Mouse (Mus musculus): Measurements from ENCODE around the gene Lins1. TPM values are rescaled to one million over a fixed set of nuclear protein-coding genes. Genes with fewer than 3 reads are reported as not detected.
A peak's percentile ranks its signal among the peaks of the same experiment; 100 is the strongest.

Lins1 gene
- polyA plus RNA-seq, 1 experiment from 2014 or later: 20.6 TPM

DNA sequence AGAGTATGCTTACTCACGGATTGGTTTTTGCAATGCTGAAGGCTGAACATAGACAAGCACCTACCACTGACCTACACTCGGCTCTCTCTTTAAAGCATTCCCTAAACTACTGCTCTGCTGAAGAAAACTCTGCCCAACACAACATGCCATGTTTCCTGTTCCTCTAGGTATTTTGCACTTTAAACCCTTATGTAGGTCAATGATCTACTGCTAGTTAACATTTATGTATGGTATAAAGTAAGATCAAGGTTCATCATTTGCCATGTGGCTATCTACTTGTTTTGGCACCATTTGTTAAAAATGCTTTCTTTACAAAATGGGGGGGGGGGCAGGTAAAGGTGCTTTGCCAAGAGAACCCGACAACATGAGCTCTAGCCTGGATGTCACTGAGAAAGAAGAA, 26.1 kb upstream of the Lins1 start:
- no peak overlapping the region for H3K4me3 ChIP-seq (ENCODE audit: low read length)
- no peak overlapping the region for H3K9ac ChIP-seq (replicated peaks; ENCODE audit: low read length)
- no peaks in the 10 kb centered on the region for H3K27me3 ChIP-seq (ENCODE audit: insufficient read depth, low read length)
- H3K36me3 ChIP-seq (ENCODE audit: insufficient read depth, low read length): peaks cover 22% of the 10 kb centered on the region
- H3K4me1 ChIP-seq (ENCODE audit: insufficient read depth, low read length): no peaks in the 10 kb centered on the region
- peak overlapping the region; percentile 27; the same call in 1 of the 2 replicates for H3K27ac ChIP-seq (ENCODE audit: low read length)
- WGBS: 85% methylated on average over 3 of the region's 3 CpGs
- ATAC-seq (ENCODE audit: low FRiP score, low TSS enrichment): no peak
- H3K4me2 ChIP-seq (replicated peaks; ENCODE audit: low read depth, low read length): no peak overlapping the region
- peaks cover 5% of the 10 kb centered on the region for H3K9me3 ChIP-seq (ENCODE audit: low read length)

DNA sequence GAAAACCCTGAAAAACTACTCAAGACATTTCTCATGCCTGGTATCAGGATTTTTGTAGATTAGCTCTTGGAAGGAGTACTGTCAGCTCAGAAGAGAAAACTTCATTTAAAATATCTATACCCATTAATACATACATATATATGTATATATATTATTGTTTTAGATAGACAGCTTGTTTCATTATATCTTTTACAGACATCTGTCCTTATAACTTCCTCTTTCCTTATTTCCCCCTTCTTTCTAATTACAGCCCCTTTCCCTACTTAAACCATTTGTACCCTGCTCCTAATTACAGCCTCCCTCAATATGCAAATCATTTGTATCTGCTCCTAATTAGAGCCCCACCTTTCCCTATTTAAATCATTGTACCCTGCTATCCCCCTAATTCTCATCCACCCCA, 22.6 kb upstream of the Lins1 start:
- H3K4me3 ChIP-seq (ENCODE audit: low read length): no peak overlapping the region
- ATAC-seq (ENCODE audit: low FRiP score, low TSS enrichment): no peak
- H3K9me3 ChIP-seq (ENCODE audit: low read length): peaks cover 8% of the 10 kb centered on the region
- H3K4me1 ChIP-seq (ENCODE audit: insufficient read depth, low read length): no peaks in the 10 kb centered on the region
- no peak overlapping the region for H3K27ac ChIP-seq (ENCODE audit: low read length)
- no peak overlapping the region for H3K9ac ChIP-seq (replicated peaks; ENCODE audit: low read length)
- no peak overlapping the region for H3K4me2 ChIP-seq (replicated peaks; ENCODE audit: low read depth, low read length)
- no peaks in the 10 kb centered on the region for H3K27me3 ChIP-seq (ENCODE audit: insufficient read depth, low read length)
- peaks cover 27% of the 10 kb centered on the region for H3K36me3 ChIP-seq (ENCODE audit: insufficient read depth, low read length)

DNA sequence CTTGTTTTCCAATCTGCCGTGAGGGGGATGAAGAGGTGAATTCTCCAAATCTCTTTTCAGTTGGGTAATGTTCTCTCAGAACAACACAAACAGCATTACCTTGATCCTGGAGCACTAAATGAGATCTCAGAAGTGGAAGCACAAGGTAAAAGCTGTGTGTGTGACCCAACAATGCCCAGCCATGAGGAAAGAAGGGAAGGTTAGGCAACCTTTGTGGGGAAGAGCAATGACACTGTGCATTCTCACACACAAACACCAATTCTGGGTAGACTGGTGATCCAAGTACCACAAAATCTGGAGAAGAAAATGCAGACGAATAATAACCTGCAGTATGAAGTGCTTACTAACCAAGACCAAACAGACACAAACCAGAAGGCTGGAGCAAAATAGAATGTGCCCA, 13.9 kb upstream of the Lins1 start:
- Histone ChIP-seq H3K4me3 (ENCODE audit: low read length) (no peak overlapping the region), H3K4me1 (ENCODE audit: insufficient read depth, low read length) (no peaks in the 10 kb centered on the region), H3K9ac (replicated peaks; ENCODE audit: low read length) (no peak overlapping the region), H3K4me2 (replicated peaks; ENCODE audit: low read depth, low read length) (no peak overlapping the region), H3K27ac (ENCODE audit: low read length) (no peak overlapping the region), H3K9me3 (ENCODE audit: low read length) (no peaks in the 10 kb centered on the region), H3K36me3 (ENCODE audit: insufficient read depth, low read length) (peaks cover 85% of the 10 kb centered on the region), H3K27me3 (ENCODE audit: insufficient read depth, low read length) (no peaks in the 10 kb centered on the region)
- no peak for ATAC-seq (ENCODE audit: low FRiP score, low TSS enrichment)
- 96% methylated on average over 2 of the region's 2 CpGs for WGBS

DNA sequence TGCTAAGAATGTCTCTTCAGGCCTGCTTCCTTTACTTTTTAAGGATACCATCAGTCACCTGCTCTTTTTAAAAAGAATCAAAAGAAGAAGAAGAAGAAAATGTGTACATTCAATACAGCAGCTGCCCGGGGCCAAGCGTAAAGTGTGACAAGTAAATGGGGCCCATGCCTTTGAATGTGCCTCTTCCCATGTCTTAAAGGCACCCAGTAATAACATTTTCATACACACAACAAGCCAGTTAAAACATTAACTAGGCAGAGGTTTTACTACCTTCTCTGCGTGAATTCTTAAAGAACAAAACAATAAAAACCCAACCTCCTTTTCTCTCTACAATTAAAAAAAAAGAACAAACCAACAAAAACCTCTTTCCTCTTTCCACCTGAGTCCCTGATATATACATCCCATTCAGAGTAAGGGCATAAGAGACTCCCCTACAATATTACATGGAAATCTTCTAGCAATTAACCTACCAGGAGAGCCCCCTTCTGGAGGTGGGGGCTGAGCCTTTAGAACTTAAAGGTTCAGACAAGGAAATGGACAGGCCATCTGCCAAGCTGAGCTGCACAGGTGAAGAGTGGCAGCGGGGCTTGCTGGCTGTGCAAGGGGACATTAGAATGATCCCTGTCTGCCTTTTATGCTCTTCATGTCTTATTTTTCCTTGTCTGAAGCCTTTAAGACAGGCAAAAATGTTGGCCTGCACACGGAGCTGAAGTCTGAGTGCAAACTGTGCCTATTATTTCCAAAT, 7.4 kb upstream of the Lins1 start:
- Histone ChIP-seq H3K4me2 (replicated peaks; ENCODE audit: low read depth, low read length) (no peak overlapping the region), H3K27ac (ENCODE audit: low read length) (no peak overlapping the region), H3K9me3 (ENCODE audit: low read length) (no peaks in the 10 kb centered on the region), H3K27me3 (ENCODE audit: insufficient read depth, low read length) (no peaks in the 10 kb centered on the region), H3K4me3 (ENCODE audit: low read length) (no peak overlapping the region), H3K4me1 (ENCODE audit: insufficient read depth, low read length) (no peaks in the 10 kb centered on the region), H3K9ac (replicated peaks; ENCODE audit: low read length) (no peak overlapping the region), H3K36me3 (ENCODE audit: insufficient read depth, low read length) (peaks cover 40% of the 10 kb centered on the region)
- no peak for ATAC-seq (ENCODE audit: low FRiP score, low TSS enrichment)
- WGBS: 87% methylated on average over 5 of the region's 5 CpGs

DNA sequence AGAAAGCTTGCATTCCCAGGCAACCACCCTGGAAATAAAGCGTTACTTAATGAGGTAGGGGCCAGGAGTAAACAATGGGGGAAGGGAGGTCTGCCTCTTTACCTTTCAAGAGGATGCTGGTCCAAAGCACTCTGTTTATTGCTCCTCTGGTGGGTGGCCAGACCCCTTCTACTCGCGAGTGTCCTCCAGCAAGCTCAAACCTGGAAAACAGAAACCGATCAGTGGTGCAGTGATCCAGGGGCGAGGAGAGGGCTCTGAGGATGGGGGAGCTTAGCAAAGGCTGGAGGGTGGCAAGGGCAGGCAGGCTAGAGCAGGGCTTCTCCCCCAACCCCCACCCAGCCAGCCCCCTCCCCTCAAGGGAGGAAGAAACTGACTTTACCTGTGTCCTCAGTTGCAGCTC, 968 bp upstream of the Lins1 start:
- Histone ChIP-seq H3K4me2 (replicated peaks; ENCODE audit: low read depth, low read length) (peak overlapping the region; percentile 67), H3K9ac (replicated peaks; ENCODE audit: low read length) (peak overlapping the region; percentile 78), H3K27me3 (ENCODE audit: insufficient read depth, low read length) (no peaks in the 10 kb centered on the region), H3K4me1 (ENCODE audit: insufficient read depth, low read length) (peaks cover 8% of the 10 kb centered on the region), H3K4me3 (ENCODE audit: low read length) (peak overlapping the region; percentile 70), H3K27ac (ENCODE audit: low read length) (no peak overlapping the region; the same call in 1 of the 2 replicates), H3K36me3 (ENCODE audit: insufficient read depth, low read length) (0 out of 2 replicates have a peak, but pooled peaks cover 4% of the 10 kb centered on the region), H3K9me3 (ENCODE audit: low read length) (no peaks in the 10 kb centered on the region)
- 0% methylated on average over 5 of the region's 5 CpGs for WGBS
- peak; percentile 1; the same call in 1 of the 2 replicates for ATAC-seq (ENCODE audit: low FRiP score, low TSS enrichment)

DNA sequence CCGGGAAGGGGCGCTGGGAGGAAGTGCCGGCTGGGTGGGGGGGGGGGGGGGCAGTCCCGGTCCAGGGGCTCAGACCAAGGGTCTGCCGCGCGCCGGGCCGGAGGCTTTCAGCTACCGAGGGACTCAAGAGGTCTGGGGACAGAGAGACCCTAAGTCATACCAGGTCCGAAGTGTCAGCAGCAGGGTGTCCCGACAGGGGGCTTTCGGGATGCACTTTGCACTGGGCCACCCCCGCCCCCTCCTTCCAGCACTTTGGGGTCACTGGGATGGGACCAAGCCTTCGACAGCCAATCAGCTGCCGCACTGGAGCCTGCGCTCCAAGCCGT, 432 bp upstream of the Lins1 start, which contains the start of gene Asb7:
TSS of gene Asb7 (minus strand) at position 303 of the 326 bp plus-strand sequence.
- 0% methylated on average over 18 of the region's 18 CpGs for WGBS
- H3K4me3 ChIP-seq (ENCODE audit: low read length): peak within 1 kb of the TSS; percentile 70
- H3K27me3 ChIP-seq (ENCODE audit: insufficient read depth, low read length): no peaks in the 10 kb centered on the region
- H3K9me3 ChIP-seq (ENCODE audit: low read length): no peaks in the 10 kb centered on the region
- H3K4me1 ChIP-seq (ENCODE audit: insufficient read depth, low read length): peaks cover 8% of the 10 kb centered on the region
- H3K36me3 ChIP-seq (ENCODE audit: insufficient read depth, low read length): 0 out of 2 replicates have a peak, but pooled peaks cover 4% of the 10 kb centered on the region
- peak within 1 kb of the TSS; percentile 72 for H3K4me2 ChIP-seq (replicated peaks; ENCODE audit: low read depth, low read length)
- H3K27ac ChIP-seq (ENCODE audit: low read length): peak within 1 kb of the TSS; percentile 91
- H3K9ac ChIP-seq (replicated peaks; ENCODE audit: low read length): peak within 1 kb of the TSS; percentile 90
- no peak; the same call in 1 of the 2 replicates for ATAC-seq (ENCODE audit: low FRiP score, low TSS enrichment)

DNA sequence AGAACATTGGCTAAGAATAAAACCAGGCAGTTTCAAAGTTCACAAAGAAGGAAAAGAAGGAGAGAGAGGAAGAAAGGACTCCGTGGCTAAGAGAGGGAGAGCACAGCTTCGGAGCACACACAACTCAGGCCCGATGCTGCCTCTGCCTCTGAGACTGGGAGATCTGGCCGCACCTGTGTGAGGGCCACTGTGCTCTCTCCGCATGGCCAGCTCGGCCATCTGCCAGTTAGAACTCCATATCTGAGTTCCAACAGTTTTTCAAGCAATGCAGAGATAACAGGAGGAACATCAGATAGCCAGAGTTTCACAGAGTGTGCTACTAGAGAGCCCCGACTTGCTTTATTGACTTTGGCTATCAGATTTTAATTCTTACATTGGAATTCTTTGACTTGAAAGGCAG, 4.8 kb downstream of the Lins1 start:
- 69% methylated on average over 7 of the region's 7 CpGs for WGBS
- H3K4me3 ChIP-seq (ENCODE audit: low read length): no peak overlapping the region
- no peak for ATAC-seq (ENCODE audit: low FRiP score, low TSS enrichment)
- H3K4me2 ChIP-seq (replicated peaks; ENCODE audit: low read depth, low read length): no peak overlapping the region
- H3K27me3 ChIP-seq (ENCODE audit: insufficient read depth, low read length): no peaks in the 10 kb centered on the region
- no peaks in the 10 kb centered on the region for H3K4me1 ChIP-seq (ENCODE audit: insufficient read depth, low read length)
- peaks cover 9% of the 10 kb centered on the region; the same call in 1 of the 2 replicates for H3K36me3 ChIP-seq (ENCODE audit: insufficient read depth, low read length)
- no peaks in the 10 kb centered on the region for H3K9me3 ChIP-seq (ENCODE audit: low read length)
- H3K9ac ChIP-seq (replicated peaks; ENCODE audit: low read length): no peak overlapping the region
- no peak overlapping the region for H3K27ac ChIP-seq (ENCODE audit: low read length)

DNA sequence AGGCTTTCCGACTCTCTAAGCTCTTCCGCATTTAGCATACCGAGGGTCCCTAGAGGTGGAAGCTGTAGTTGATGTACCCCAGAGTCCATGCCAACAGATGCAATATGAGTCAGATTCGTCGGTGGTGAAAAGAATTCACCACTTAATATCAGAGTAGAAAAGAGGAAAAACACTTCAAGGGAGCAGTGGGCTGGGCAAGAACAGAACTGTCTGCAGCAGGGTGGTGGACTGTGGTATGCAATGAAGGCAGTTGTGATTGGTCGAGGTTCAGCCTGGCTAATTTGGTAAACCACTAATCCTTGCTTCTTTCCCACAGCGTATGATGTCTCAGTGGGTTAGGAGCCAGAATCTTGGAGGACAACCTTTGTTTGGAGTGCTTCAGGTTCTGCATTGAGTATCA, 13.0 kb downstream of the Lins1 start:
- 88% methylated on average over 7 of the region's 7 CpGs for WGBS
- H3K27ac ChIP-seq (ENCODE audit: low read length): no peak overlapping the region
- no peak for ATAC-seq (ENCODE audit: low FRiP score, low TSS enrichment)

DNA sequence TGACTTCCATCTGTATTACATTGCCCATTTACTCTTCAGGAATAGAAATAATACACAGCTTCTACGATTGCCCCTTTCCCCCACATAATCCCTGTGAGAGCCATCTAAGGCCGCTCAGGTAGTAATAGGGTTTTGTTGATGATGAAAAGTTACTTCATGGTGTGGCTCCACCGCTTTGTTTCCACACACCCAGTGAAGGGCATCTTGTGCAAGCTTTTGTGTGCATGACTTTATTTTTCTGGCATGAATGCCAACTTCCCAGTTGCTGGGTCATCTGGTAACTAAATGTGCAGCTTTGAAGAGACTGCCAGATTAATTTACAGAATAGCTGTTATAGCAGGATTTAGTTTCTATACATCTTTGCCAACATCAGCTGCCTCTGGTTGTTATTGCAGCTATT, 14.9 kb downstream of the Lins1 start:
- ATAC-seq (ENCODE audit: low FRiP score, low TSS enrichment): no peak
- H3K9me3 ChIP-seq (ENCODE audit: low read length): no peaks in the 10 kb centered on the region
- H3K27ac ChIP-seq (ENCODE audit: low read length): no peak overlapping the region
- no peak overlapping the region for H3K4me3 ChIP-seq (ENCODE audit: low read length)
- no peak overlapping the region for H3K4me2 ChIP-seq (replicated peaks; ENCODE audit: low read depth, low read length)
- peaks cover 24% of the 10 kb centered on the region for H3K36me3 ChIP-seq (ENCODE audit: insufficient read depth, low read length)
- 92% methylated on average over 3 of the region's 3 CpGs for WGBS
- H3K4me1 ChIP-seq (ENCODE audit: insufficient read depth, low read length): no peaks in the 10 kb centered on the region
- no peaks in the 10 kb centered on the region for H3K27me3 ChIP-seq (ENCODE audit: insufficient read depth, low read length)
- no peak overlapping the region for H3K9ac ChIP-seq (replicated peaks; ENCODE audit: low read length)

More for the DNA sequence above, 13.0 kb downstream of the Lins1 start:
- peaks cover 28% of the 10 kb centered on the region for H3K36me3 ChIP-seq (ENCODE audit: insufficient read depth, low read length)
- H3K27me3 ChIP-seq (ENCODE audit: insufficient read depth, low read length): no peaks in the 10 kb centered on the region
- no peak overlapping the region for H3K4me3 ChIP-seq (ENCODE audit: low read length)
- no peak overlapping the region for H3K4me2 ChIP-seq (replicated peaks; ENCODE audit: low read depth, low read length)
- no peaks in the 10 kb centered on the region for H3K4me1 ChIP-seq (ENCODE audit: insufficient read depth, low read length)
- H3K9me3 ChIP-seq (ENCODE audit: low read length): no peaks in the 10 kb centered on the region
- no peak overlapping the region for H3K9ac ChIP-seq (replicated peaks; ENCODE audit: low read length)

DNA sequence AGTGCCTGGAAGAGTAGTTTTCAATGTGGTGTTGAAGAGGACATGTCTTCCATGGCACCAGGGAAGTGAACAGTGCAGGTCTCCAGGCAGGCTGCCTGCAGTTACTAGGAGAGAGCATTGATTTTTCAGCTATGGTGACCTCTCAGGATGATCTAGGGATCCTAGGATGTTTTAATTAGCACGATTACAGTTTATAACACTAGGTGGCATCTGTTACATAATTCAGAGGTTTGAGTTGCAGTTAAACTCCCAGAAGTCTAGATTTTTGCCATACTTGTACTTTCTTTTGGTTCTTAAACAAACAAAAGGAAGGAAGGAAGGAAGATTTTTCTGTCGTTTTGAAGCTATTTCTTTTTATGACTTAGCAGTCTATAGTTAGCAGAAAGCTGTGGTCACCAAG, 21.5 kb downstream of the Lins1 start:
- peaks cover 27% of the 10 kb centered on the region for H3K36me3 ChIP-seq (ENCODE audit: insufficient read depth, low read length)
- no peak overlapping the region for H3K4me3 ChIP-seq (ENCODE audit: low read length)
- no peak overlapping the region for H3K4me2 ChIP-seq (replicated peaks; ENCODE audit: low read depth, low read length)
- no peaks in the 10 kb centered on the region for H3K27me3 ChIP-seq (ENCODE audit: insufficient read depth, low read length)
- no peaks in the 10 kb centered on the region for H3K9me3 ChIP-seq (ENCODE audit: low read length)
- no peak for ATAC-seq (ENCODE audit: low FRiP score, low TSS enrichment)
- 33% methylated on average over 2 of the region's 2 CpGs for WGBS
- H3K27ac ChIP-seq (ENCODE audit: low read length): no peak overlapping the region
- no peaks in the 10 kb centered on the region for H3K4me1 ChIP-seq (ENCODE audit: insufficient read depth, low read length)
- H3K9ac ChIP-seq (replicated peaks; ENCODE audit: low read length): no peak overlapping the region

All from kidney, embryonic 16.5 days (tissue).